Mouse (Mus musculus) neural tube, embryonic 10.5 days (tissue): ENCODE data around the gene Nat8.
"Not testable (repeated sequence)": the region's sequence is repeated elsewhere in the genome, so short reads cannot be mapped to it uniquely, and the experiment has no call there.

ENCODE experiments used
- DNase-seq: peaks from one replicate; pipeline ENCODE4 v3.0.0-alpha.2; 2017; ENCODE audit warnings: low spot score; ENCODE audit errors: extremely low spot score

Gene Nat8

DNA sequence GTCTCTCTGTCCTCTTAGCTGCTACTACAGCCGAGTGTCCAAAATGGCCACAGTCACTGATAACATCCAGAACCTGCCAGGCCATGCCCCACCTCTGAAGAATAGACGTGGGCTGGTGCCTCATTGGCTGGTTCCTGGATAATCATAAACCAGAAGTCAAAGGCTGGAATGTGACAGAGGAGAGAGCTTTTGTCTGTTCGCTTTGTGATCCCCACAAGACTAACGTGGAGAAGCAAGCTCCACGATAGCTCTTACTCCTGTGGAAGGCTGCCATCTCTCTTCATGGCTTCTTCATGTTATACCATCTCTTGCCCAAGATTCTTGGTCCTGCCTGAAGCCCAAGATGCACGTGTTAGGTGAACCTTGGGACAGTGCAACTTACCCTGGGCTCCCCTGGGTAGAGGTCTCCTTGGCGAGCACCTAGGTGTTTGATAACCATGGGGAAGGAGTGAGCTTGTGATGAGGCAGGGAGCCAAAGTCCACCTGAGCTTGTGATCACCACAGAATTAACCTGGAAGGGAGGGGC, at the start of gene Nat8:
Nat8 (minus strand) TSS at position 287 of the 526 bp plus-strand sequence.
- DNase-seq, result no peak

DNA sequence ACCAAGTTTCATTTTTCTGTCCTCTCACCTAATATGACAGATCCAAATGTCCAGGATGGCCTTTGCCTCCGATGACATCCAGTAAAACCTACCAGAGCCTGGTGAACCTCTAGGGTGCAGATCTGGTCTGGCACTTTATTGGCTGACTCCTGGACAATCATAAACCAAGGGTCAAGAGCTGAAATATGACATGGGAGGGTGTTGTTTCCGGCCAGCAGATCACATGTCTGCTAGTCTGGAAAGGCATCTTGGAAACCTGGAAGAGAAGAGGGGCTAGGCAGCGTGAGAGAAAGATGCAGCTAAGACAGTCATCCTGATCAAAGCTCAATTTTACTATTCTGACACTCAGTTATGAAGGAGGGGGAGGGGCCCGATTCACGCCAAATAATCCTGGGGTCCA, 37.1 kb upstream of the Nat8 start, which contains the start of gene Nat8f2:
Nat8f2 (minus strand) TSS at position 153 of the 400 bp plus-strand sequence.
- not testable (repeated sequence) for DNase-seq

DNA sequence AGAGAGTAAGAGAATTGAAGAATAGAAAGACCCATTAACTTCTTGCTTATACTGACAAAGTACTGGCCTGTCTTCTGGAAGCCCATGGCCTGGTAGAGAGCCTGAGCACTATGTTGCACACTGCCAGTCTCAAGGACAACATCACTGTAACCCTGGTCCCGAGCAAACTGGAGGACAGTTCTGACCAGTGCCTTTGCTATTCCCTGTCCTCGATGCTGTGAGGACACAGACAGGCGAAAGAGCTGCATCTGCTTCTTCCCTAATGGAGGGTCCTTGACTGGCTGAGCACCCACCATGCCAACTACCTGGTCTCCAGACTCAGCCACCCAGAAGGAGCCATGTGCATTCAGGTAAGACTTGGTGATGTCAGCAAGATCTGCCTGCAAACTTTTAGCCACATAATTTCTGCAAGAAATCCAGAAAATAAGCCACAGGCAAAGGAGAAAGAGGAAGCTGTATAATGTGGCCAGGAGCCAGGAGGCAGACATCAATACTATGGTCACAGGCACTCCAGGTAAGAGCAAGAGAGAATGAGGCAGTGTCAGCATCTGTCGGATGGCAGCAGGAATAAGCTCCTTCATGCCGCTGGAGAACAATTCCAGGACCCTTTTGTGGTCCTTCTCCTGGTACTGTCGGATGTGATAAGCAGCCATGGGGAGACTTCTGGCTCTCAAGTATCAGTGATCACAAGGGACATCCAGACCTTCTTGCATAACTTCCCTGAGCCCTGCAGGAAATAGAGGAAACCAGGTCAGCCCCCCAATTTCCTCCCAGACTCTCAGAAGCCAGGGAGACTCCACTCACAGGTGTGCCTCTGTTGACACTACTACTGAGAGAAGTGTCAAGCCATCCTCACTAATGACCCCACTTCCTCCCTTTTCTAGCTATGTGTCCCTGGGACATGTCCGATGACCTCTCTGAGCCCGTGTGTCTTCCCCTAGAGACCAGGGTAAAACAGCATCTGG, 36.1 kb upstream of the Nat8 start:
- DNase-seq, result peak; percentile 7

- DNase-seq, result peak; percentile 3
These were observed 35.1 kb upstream of the Nat8 start for GRCm38 (mm10) chr6:85866995-85867394.

- DNase-seq, result peak; percentile 9
These were observed 34.3 kb upstream of the Nat8 start for GRCm38 (mm10) chr6:85866166-85866565.

DNA sequence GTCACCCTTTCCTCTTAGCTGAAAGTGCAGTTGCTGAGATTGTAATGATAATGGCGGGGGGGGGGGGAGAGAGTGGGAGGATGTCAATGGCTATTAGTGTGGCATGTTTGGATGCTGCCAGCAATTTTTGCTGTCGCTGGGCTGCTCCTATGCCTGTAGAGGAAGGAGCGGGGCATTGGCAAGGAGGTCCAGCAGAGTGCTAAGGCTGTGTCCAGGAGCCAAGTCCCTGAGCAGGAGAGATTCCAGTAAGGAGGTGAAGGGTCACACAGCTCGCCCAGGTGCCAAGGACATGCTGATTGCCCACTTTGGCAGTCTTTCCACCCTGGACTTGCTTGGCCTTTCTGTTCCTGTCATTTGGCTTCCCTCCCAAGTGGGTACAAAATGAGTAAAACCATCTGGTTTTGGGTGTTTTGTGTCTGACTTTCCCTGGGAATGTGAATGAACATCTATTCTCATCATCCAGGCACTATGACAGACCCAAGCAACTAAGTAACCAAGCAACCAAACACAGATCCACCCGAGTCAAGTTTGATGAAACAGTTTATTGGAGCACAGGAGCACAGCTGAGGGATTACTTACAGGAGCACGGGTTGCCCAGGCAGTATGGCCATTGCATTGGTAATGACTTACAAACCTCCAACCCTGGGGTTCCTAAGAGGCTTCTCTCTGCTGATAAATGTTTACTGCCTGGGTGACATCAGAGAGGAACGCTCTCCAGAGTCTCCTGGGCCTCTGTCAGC, 33.2 kb upstream of the Nat8 start:
- DNase-seq, result peak; percentile 10

GRCm38 (mm10) chr6:85863840-85864239, 32.0 kb upstream of the Nat8 start:
- peak; percentile 1 for DNase-seq

DNA sequence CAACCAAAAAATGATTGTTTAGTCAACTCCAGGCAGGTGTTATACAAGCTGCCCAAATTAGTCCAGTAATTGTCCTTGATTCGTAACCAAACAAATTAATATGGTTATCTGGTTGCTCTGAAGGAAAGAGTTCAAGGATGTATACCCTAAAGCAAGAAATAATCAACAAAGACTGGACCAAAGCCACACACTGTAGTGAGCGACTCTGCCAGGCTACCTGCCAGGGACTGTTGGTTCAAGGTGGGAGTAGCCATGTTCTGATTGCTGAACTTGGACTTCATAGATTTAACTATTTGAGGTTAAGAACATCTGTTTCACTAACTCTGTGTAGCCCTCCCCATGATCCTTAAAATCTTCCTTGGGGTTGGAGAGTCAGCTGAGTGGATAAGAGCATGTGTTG, 31.3 kb upstream of the Nat8 start:
- DNase-seq, result no peak

- DNase-seq, result no peak
These were observed 30.7 kb upstream of the Nat8 start for GRCm38 (mm10) chr6:85862565-85862964.

DNA sequence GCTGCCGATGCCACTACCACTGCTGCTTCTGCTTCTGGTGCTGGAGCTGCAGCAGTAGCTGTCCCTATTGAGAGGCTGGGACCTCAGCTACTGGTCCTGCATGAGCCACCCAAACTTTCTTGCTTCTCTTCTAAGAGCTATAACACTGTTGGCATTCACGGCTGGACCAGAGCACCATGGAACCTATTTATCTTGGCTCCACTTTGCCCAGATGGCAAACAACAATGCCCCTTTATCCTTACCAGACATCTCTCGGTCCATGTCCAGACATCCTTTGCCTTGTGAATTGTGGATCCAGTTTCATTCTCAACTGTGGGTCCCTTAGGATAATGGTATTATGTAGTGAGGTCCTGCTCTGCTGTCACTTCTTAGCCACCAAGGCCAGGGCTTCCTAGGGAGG, 29.4 kb upstream of the Nat8 start:
- DNase-seq, result no peak

- DNase-seq, result no peak
These were observed 24.4 kb upstream of the Nat8 start for GRCm38 (mm10) chr6:85856194-85856678.

DNA sequence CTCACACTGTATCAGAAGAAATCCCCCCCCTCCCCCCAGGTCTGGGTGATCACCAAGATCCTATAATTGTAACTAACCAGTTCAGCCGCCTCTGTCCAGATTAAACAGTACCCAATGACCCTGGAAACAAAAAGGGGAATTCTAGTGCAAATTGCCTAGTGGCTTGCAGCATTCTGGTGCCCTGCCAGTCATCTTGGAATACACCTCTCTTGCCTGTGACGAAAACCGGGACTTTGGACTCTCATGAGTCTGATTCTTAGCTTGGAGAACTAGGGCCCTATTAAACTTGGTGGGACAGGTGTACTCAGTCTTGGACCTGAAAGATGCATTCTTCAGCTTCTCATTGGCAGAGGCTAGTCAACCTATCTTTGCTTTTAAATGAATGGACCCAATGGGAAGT, 21.6 kb upstream of the Nat8 start:
- DNase-seq, result no peak

DNA sequence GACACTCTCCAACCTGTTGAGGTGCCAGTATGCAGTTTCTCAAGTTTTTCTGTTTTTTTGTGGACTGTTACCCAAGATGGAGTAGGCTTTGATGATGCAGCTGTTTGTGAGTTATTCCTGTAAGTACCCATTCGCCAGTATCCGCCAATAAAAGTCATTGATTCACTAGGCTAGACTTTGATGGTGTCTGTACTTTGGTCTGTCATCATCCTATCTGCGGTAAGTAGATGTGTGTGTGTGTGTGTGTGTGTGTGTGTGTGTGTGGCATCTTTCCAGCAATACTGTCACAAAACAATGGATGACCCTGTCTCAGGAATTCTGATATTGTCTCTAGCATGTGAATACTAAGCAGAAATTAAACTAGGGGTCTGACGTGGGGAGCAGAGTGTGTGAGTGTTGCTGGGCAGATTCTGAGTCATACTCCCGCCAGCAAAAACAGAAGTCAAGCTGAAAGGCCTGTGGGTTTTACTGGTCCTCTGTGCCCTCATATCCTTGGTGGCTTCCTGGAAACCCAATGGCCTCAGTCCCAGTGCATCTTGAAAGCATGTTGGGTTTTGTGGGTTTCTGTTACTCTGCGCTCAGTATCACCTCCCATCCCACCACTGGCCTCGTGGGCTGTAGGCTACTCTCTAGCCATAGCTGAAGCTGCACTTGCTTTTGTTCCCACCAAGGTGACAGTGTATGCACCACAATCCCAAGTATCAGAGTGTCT, 19.3 kb upstream of the Nat8 start:
- no peak for DNase-seq

DNA sequence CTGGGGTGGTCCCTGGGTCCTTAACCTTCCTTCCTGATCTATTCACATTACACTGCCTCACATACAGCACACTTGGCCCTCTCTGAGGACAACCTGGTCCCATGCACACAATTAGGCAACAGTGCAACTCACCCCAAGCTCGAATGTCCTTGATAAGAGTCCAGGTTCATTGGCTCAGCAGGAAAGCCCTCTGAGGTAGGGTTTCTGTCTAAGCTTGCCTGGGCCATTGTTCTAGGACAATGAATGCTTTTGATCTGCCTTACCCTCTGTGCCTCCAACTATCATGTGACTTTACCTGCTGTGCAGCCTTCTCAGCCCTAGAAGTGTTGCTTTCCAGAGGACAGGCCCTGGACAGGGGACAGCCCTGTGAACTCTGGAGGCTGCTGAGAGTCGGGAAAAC, 17.4 kb upstream of the Nat8 start:
- DNase-seq, result no peak

- DNase-seq, result no peak
These were observed 16.3 kb upstream of the Nat8 start for GRCm38 (mm10) chr6:85848140-85848539.

DNA sequence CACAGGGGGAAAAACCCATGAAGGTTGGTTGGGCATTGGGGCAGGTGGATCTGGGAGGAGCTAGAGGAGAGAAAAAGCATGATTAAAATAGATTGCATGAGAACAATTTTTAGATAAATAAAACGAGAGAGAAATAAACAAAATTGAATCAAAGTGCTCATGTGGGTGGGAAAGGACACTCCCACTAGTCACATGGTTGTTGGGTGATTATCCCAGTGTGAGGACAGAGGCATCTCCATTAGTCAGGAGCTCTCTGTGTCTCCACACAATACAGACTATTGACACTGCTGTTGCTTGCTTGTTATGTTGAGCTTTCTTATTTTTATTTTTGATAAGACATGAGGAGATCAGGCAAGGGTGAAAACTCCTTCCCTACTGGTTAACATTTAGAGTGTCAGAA, 15.0 kb upstream of the Nat8 start:
- DNase-seq, result no peak

DNA sequence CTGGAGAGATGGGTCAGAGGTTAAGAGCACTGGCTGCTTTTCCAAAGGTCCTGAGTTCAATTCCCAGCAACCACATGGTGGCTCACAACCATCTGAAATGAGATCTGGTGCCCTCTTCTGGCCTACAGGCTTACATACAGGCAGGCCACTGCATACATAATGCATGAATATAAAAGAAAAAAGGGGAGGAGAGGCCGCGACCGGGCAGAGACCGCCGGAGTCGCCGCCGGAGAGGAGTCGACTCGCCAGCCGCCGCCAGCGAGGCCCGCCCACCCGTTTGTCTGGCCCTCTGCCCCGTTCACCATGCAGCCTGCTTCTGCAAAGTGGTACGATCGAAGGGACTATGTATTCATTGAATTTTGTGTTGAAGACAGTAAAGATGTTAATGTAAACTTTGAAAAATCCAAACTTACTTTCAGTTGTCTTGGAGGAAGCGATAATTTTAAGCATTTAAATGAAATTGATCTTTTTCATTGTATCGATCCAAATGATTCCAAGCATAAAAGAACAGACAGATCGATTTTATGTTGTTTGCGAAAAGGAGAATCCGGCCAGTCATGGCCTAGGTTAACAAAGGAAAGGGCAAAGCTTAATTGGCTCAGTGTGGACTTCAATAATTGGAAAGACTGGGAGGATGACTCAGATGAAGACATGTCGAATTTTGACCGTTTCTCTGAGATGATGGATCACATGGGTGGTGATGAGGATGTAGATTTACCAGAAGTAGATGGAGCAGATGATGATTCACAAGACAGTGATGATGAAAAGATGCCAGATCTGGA, 12.0 kb upstream of the Nat8 start:
- DNase-seq, result not testable (repeated sequence)

DNA sequence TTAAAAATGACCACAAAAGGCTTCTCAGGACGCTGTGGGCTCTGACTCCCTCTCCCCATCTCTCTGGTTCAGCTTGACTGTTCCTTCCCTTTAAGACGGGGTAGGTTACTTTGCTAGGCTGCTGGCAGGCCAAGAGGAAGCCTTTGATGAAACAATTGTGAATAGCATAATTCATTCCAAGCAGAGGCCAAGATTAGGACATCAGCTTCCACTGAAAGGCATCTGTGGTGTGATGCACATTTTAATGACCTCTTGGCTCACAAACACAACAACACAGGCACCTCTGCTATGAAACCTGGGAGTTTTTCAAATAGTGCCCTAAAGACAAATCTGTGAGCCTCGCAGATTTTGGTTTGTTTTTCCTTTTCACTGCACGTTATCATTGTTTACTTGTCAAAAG, 8.1 kb upstream of the Nat8 start:
- DNase-seq, result no peak

DNA sequence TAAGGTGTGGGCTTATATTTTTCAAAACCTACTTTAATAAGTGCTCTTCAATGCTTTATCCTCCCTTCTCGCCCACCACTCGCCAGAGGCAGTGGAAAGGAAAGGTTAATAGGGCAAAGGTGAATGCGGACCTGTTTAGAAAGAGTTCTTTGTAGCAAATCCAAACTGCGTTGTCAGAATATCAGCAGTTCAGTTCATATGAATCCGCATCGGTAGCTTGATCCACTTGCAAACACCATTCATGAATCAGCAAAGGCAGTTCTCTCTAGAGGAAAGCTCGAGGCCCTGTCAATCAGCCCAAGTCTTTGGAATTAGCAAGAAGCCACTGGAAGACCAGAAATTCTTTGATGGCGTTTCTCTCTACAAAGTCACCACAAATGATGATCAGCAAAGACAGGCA, 6.8 kb upstream of the Nat8 start:
- DNase-seq, result no peak

- DNase-seq, result peak; percentile 23
These were observed 5.4 kb upstream of the Nat8 start for GRCm38 (mm10) chr6:85837307-85837706.
